Mouse (Mus musculus) T-helper 17 cell (primary cell): Measurements from ENCODE around the gene Tnfsf18.

ENCODE experiments used
- in situ Hi-C, 2 experiments: fragments of 300-600 bp; cut with MboI, MseI; formaldehyde crosslinking; loops; 1 replicate in 1 of 2; 2 replicates in 1 of 2; pipeline ENCODE4 v1.15.1; 2025; ENCODE audit warnings: high pct_unique_total_duplicates in 2 of 2

The Tnfsf18 gene

GRCm38 (mm10) chr1:161494343-161494742 is at the start of gene Tnfsf18:
TSS of gene Tnfsf18 (plus strand) at chr1:161494655.
- in situ Hi-C loops = no loop called here

GRCm38 (mm10) chr1:161444858-161445257 is 49.6 kb upstream of the Tnfsf18 start:
- in situ Hi-C loops = loop anchor here in 1 of 2 experiments (5.0 kb wide), 1 partner anchor 53 kb away; no protein-coding TSS in a partner anchor

- in situ Hi-C loops = loop anchor here in 1 of 2 experiments (10.0 kb wide), 1 partner anchor 907 kb away; no protein-coding TSS in a partner anchor
Observed at GRCm38 (mm10) chr1:161451683-161452245, 42.7 kb upstream of the Tnfsf18 start.

GRCm38 (mm10) chr1:161452250-161452649 is 42.2 kb upstream of the Tnfsf18 start:
- in situ Hi-C loops = loop anchor here in 1 of 2 experiments (10.0 kb wide), 1 partner anchor 907 kb away; no protein-coding TSS in a partner anchor

GRCm38 (mm10) chr1:161463388-161464085 is 30.9 kb upstream of the Tnfsf18 start:
- in situ Hi-C loops = no loop called here

GRCm38 (mm10) chr1:161477221-161477620 is 17.2 kb upstream of the Tnfsf18 start:
- in situ Hi-C loops = no loop called here

GRCm38 (mm10) chr1:161479854-161480253 is 14.6 kb upstream of the Tnfsf18 start:
- in situ Hi-C loops = no loop called here

GRCm38 (mm10) chr1:161482211-161482610 is 12.2 kb upstream of the Tnfsf18 start:
- in situ Hi-C loops = no loop called here

GRCm38 (mm10) chr1:161487069-161487468 is 7.4 kb upstream of the Tnfsf18 start:
- in situ Hi-C loops = no loop called here

- in situ Hi-C loops = no loop called here
Observed at GRCm38 (mm10) chr1:161491766-161492165, 2.7 kb upstream of the Tnfsf18 start.

GRCm38 (mm10) chr1:161496866-161497645 is 2.6 kb downstream of the Tnfsf18 start:
- in situ Hi-C loops = no loop called here

GRCm38 (mm10) chr1:161500114-161500810 is 5.8 kb downstream of the Tnfsf18 start:
- in situ Hi-C loops = no loop called here

- in situ Hi-C loops = no loop called here
Observed at GRCm38 (mm10) chr1:161500811-161501146, 6.3 kb downstream of the Tnfsf18 start.

GRCm38 (mm10) chr1:161506317-161506716 is 11.9 kb downstream of the Tnfsf18 start:
- in situ Hi-C loops = no loop called here

- in situ Hi-C loops = no loop called here
Observed at GRCm38 (mm10) chr1:161507623-161508047, 13.2 kb downstream of the Tnfsf18 start.

- in situ Hi-C loops = no loop called here
Observed at GRCm38 (mm10) chr1:161517355-161517754, 22.9 kb downstream of the Tnfsf18 start.

GRCm38 (mm10) chr1:161520223-161520622 is 25.8 kb downstream of the Tnfsf18 start:
- in situ Hi-C loops = no loop called here

GRCm38 (mm10) chr1:161528173-161528572 is 33.7 kb downstream of the Tnfsf18 start:
- in situ Hi-C loops = no loop called here

- in situ Hi-C loops = no loop called here
Observed at GRCm38 (mm10) chr1:161550596-161551095, 56.2 kb downstream of the Tnfsf18 start.

GRCm38 (mm10) chr1:161552098-161552497 is 57.6 kb downstream of the Tnfsf18 start:
- in situ Hi-C loops = no loop called here
